Mouse (Mus musculus) T-helper 17 cell (primary cell): ENCODE data around the gene Tspan3.

Experiments used
- in situ Hi-C, 2 experiments: fragments of 300-600 bp; cut with MboI, MseI; formaldehyde crosslinking; loops; 1 replicate in 1 of 2; 2 replicates in 1 of 2; pipeline ENCODE4 v1.15.1; 2025; ENCODE audit warnings: high pct_unique_total_duplicates in 2 of 2

The Tspan3 gene

DNA sequence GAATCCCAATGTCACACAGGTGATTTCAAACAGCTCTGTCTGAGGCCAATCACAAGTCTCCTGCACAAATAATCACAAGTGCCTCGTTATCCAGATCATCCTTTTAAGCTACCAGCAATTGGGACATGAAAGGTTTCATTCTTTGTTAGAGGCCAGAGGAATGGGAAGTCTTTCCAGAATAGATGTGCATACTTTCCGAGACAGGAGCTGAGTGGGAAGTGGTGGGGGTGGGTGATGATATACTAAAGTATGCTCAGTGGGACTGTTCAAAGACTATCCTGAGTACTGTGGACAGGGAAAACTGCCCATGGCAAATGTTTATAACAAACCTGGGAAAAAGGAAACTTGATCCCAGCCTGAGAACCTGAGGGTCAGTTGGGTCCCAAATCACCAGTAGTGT lies 5.8 kb downstream of the Tspan3 start:
- in situ Hi-C loops = no loop called here

GRCm38 (mm10) chr9:56158077-56158476 lies 7.2 kb downstream of the Tspan3 start:
- in situ Hi-C loops = no loop called here

- in situ Hi-C loops = no loop called here
Observed at GRCm38 (mm10) chr9:56154572-56154971, 10.7 kb downstream of the Tspan3 start.

GRCm38 (mm10) chr9:56152482-56153007 lies 12.7 kb downstream of the Tspan3 start:
- in situ Hi-C loops = no loop called here

- in situ Hi-C loops = no loop called here
Observed at GRCm38 (mm10) chr9:56151745-56152481, 13.4 kb downstream of the Tspan3 start.

- in situ Hi-C loops = no loop called here
Observed at GRCm38 (mm10) chr9:56146326-56146923, 18.9 kb downstream of the Tspan3 start.

GRCm38 (mm10) chr9:56144366-56145003 lies 20.8 kb downstream of the Tspan3 start:
- in situ Hi-C loops = no loop called here

DNA sequence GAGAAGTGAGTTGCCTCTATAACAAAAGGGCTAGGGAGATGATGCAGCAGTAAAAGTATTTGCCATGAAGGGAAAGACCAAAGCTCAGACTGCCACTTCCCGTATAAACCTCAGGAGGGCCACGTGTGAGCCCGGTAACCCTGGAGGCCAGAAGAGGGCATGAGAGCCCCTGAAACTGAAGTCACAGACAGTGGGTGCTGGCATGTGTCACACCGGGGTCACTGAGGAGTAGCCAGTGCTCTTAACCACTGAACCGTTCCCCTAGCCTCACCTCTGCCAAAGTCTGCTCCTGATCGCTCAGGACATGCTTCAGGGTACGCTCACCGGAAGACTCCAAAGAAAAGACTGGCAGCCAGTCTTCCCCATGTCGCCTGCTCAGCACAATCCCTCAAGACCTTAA lies 23.5 kb downstream of the Tspan3 start:
- in situ Hi-C loops = no loop called here

DNA sequence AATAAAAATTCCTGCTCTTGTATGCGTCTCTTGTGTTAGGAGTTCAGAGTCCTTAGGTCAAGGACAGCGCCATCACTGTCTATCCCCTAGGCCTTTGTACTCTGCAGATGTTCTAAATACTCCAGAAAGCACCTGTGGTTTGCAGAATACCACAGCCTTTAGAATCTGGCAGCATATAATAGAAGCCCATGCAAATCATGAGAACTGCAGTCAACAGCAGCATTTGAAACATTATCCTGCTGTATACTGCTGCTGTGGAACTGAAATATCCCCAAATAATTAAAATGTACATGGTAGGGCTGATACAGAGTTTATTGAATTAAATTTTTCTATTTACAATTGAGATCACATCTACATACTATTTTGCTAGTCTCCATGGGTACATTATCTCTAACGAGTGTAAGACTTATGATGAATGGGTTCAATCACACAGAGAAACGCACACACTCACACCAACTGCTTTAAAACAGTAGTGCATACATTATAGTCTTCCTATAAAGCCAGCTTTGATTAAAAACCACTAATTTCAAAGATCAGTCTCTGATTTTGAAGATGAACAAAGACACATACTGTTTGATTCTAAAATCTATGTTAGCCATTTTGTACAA lies 29.6 kb downstream of the Tspan3 start:
- in situ Hi-C loops = no loop called here

DNA sequence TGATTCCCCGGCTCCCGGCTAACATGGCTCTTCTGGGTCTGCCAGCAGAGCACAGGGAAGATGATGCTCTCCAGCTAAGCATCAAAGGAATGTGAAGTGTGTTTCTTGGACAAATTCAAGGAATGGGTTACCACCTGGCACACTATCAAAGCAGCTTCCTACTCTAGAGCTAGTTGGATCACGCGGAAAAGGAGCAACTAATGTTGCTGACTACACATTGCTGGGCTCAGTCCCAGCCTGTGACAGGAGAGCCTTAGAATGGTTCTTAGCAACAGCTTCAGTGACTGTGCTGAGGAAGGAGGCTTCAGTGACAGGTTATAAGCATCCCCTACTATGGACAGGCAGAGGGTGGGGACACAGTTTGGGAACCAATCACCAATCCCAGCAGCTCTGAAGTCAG lies 30.7 kb downstream of the Tspan3 start:
- in situ Hi-C loops = loop anchor here (5.0 kb wide), 2 partner anchors 38 to 58 kb away; no protein-coding TSS in a partner anchor

DNA sequence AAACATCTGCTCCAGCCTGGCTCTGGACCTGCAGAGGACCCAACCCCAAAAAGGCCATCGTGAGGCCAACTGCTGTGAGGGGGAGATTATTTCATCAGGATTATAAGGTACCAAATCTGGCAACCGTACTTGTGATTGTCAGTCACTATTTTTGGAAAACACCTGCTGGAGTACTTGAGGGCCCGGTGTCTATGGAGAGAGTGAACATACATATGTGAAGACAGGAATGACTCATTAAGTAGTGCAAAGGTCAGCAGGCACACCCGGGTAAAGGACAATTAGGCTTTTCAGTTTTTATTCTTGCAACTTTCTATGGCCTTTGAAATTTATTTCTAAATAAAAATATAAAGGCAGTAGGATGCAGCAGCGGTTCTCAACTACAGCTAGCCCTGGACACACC lies 31.3 kb downstream of the Tspan3 start:
- in situ Hi-C loops = loop anchor here (5.0 kb wide), 2 partner anchors 38 to 58 kb away; no protein-coding TSS in a partner anchor

GRCm38 (mm10) chr9:56131813-56132525 lies 33.3 kb downstream of the Tspan3 start:
- in situ Hi-C loops = loop anchor here (5.0 kb wide), 2 partner anchors 40 to 60 kb away; no protein-coding TSS in a partner anchor

- in situ Hi-C loops = loop anchor here (5.0 kb wide), 2 partner anchors 42 to 62 kb away; no protein-coding TSS in a partner anchor
Observed at GRCm38 (mm10) chr9:56130536-56130935, 34.7 kb downstream of the Tspan3 start.

DNA sequence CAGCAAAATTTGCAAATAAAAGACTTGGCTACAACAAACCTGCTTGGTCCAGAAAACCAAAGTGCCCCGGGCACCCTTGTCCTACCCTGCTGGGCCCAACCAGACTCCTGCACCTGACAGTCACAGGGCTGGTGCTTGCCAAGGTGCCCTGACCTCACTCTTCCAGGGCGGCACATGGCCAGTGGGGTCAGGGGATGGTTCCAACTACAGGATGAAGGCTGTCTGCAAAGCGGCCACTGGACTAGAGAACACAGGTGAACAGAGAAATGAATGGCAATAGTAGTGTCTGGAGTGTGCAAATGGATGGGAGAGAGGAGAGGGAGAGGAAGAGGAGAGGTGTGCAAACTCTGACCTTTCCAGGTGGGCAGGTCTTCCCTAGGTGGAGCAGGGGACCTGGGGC lies 35.3 kb downstream of the Tspan3 start:
- in situ Hi-C loops = loop anchor here (5.0 to 10.0 kb wide), 3 partner anchors 42 to 1295 kb away; no protein-coding TSS in a partner anchor

GRCm38 (mm10) chr9:56128331-56128730 lies 36.9 kb downstream of the Tspan3 start:
- in situ Hi-C loops = loop anchor here in 1 of 2 experiments (10.0 kb wide), 1 partner anchor 1296 kb away; no protein-coding TSS in a partner anchor

GRCm38 (mm10) chr9:56126453-56127173 lies 38.7 kb downstream of the Tspan3 start:
- in situ Hi-C loops = loop anchor here in 1 of 2 experiments (10.0 kb wide), 1 partner anchor 1298 kb away; no protein-coding TSS in a partner anchor

DNA sequence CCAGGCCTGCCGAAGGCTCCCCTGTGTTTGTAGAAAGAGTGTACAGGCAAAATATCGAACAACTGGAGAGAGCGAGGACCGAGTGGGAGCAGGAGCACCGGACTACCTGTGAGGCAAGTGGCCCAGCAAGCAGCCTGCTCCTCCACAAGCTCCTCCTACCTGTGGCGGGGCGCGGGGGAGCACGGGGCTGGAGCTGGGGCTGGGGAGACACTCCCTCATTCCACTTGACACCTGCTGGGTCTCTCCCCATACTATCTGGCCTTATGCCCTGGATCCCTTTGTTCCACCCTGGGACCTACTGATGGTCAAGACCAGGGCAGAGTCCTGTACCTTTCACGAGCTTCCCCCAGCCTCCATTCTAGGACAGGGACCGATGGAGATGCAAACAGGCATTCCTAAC lies 40.7 kb downstream of the Tspan3 start:
- in situ Hi-C loops = loop anchor here (5.0 to 10.0 kb wide), 2 partner anchors 37 to 1300 kb away; partner anchors contain the start of gene Pstpip1 (in 1 of the 2)

- in situ Hi-C loops = loop anchor here (5.0 to 10.0 kb wide), 2 partner anchors 36 to 1301 kb away; partner anchors contain the start of gene Pstpip1 (in 1 of the 2)
Observed at GRCm38 (mm10) chr9:56123613-56124012, 41.7 kb downstream of the Tspan3 start.

DNA sequence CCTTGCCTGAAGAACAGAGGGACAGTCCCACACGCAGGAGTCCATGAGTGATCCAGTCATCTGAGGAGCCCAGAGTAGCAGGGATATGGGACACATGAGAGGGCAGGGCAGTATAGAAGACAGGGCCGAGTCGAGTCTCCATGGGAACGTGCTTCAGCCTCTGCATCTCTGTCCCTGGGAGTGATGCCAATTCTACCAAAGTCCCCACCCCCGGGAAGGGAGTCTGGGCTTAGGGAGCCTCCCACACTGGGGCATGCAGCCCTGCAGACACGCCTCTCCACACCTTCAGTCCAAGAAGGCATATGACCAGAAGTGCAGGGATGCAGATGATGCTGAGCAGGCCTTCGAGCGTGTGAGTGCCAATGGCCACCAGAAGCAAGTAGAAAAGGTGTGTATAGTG lies 42.3 kb downstream of the Tspan3 start:
- in situ Hi-C loops = loop anchor here (5.0 to 10.0 kb wide), 2 partner anchors 36 to 1302 kb away; partner anchors contain the start of gene Pstpip1 (in 1 of the 2)

GRCm38 (mm10) chr9:56121097-56121496 lies 44.2 kb downstream of the Tspan3 start:
- in situ Hi-C loops = loop anchor here (5.0 to 10.0 kb wide), 2 partner anchors 34 to 1304 kb away; partner anchors contain the start of gene Pstpip1 (in 1 of the 2)
